ENCODE assay signal across 8 mouse cellular contexts in genomic region chr11:78696777-78697752, GRCm38 (mm10). TPM values are rescaled to one million over a fixed set of nuclear protein-coding genes. Genes with fewer than 3 reads are reported as not detected.
A peak's percentile ranks its signal among the peaks of the same experiment; 100 is the strongest.
DNase-seq lines count a peak whose midpoint lies in the region; ATAC-seq and TF ChIP-seq lines count a peak whose summit lies in the region.

Nlk (minus strand) TSS chr11:78697373.

- POLR2A ChIA-PET in Patski (lab: Charles Lee) = interaction anchor here (0.7 kb wide), 2 partner anchors 36 to 54 kb away, joined by 3 to 5 read pairs; no protein-coding TSS in a partner anchor

- CTCF ChIA-PET in Patski (lab: Charles Lee) = interaction anchor here (0.7 to 1.3 kb wide), 3 partner anchors 14 to 508 kb away, joined by 3 to 4 read pairs (median 4); no protein-coding TSS in a partner anchor

- ATAC-seq in Patski = peak; percentile 95
- peak; percentile 99 for ATAC-seq in hindbrain, embryonic 13.5 days (ENCODE audit: low FRiP score)

- H3K4me2 ChIP-seq in hindbrain, embryonic 13.5 days = peak within 1 kb of the TSS; percentile 64

- in situ Hi-C loops in Patski (cut with MboI; ENCODE audit: low pct_unique_long_range_greater_than_20kb) = no loop called here

- TF ChIP-seq CTCF in Patski (IDR thresholded peaks at IDR 0.05) = no peak

- peaks cover 40% of the 10 kb centered on the region for H3K4me1 ChIP-seq in hindbrain, embryonic 13.5 days (replicated peaks)

- peak within 1 kb of the TSS; percentile 87 for H3K4me3 ChIP-seq in hindbrain, embryonic 13.5 days

- H3K27me3 ChIP-seq in Patski = no peaks in the 10 kb centered on the region
- peaks cover 6% of the 10 kb centered on the region; the same call in 1 of the 2 replicates for H3K27me3 ChIP-seq in hindbrain, embryonic 13.5 days

- under 1% methylated on average over 46 of the region's 65 CpGs for WGBS in hindbrain, embryonic 13.5 days

- DNase-seq in Patski (ENCODE audit: low read depth, low spot score) = peak; percentile 94
- DNase-seq in cerebellum, postnatal 14 days = peak; percentile 99
- DNase-seq in frontal cortex, postnatal 14 days (ENCODE audit: low spot score in 2 of 2) = peak; percentile 99
- peak; percentile 97 for DNase-seq in layer of hippocampus, postnatal 25 days (ENCODE audit: extremely low spot score in 1 of 2, low spot score in 1 of 2)
- peak; percentile 100 for DNase-seq in lung, postnatal 25 days (ENCODE audit: low spot score)
- DNase-seq in retina, embryonic 14.5 days (ENCODE audit: low spot score) = peak; percentile 100
- peak; percentile 96 for DNase-seq in thymus, postnatal 4 days

- no peaks in the 10 kb centered on the region for H3K9me3 ChIP-seq in hindbrain, embryonic 13.5 days

- H3K36me3 ChIP-seq in hindbrain, embryonic 13.5 days = no peaks in the 10 kb centered on the region

- H3K27ac ChIP-seq in hindbrain, embryonic 13.5 days = peak within 1 kb of the TSS; percentile 95

- peak within 1 kb of the TSS; percentile 92 for H3K9ac ChIP-seq in hindbrain, embryonic 13.5 days

RNA-seq across cellular contexts. Expression of gene Nlk, which starts in this region (rescaled TPM):
- 22.7 TPM for polyA plus RNA-seq in Patski (2021)
- 29.9 and 31.8 TPM in 2 replicates for polyA plus RNA-seq in hindbrain, embryonic 13.5 days (2015; fragmentation: Nextera tagmentation; extraction: Ambion mirVana)
- 10 to 100 TPM; 42.5 to 45.1 TPM for total RNA-seq in layer of hippocampus, postnatal 25 days (2021)

Comparison
In these comparisons a context has a peak if more than half of its experiments do, and no peak if none do; other contexts are left out.
1. Peak in every context shown above with its lines: DNase-seq, ATAC-seq, H3K4me3 ChIP-seq and H3K27ac ChIP-seq.